Mouse (Mus musculus) right cerebral cortex, postnatal 14 days (tissue): ENCODE measurements around the gene Itprip.

Source experiments
- DNase-seq: peaks from one replicate; pipeline ENCODE4 v3.0.0; 2022

Itprip gene

GRCm38 (mm10) chr19:47919126-47919965, at the start of gene Itprip, which contains the start of gene Cfap43:
Gene Itprip (minus strand): TSS chr19:47919299.
Gene Cfap43 (minus strand): TSS chr19:47919287.
- DNase-seq: peak; percentile 43

- no peak for DNase-seq
These were observed 39.1 kb upstream of the Itprip start for GRCm38 (mm10) chr19:47958181-47958580.

- no peak for DNase-seq
These were observed 34.1 kb upstream of the Itprip start for GRCm38 (mm10) chr19:47953169-47953568.

- DNase-seq: no peak
These were observed 31.8 kb upstream of the Itprip start for GRCm38 (mm10) chr19:47950946-47951345.

DNA sequence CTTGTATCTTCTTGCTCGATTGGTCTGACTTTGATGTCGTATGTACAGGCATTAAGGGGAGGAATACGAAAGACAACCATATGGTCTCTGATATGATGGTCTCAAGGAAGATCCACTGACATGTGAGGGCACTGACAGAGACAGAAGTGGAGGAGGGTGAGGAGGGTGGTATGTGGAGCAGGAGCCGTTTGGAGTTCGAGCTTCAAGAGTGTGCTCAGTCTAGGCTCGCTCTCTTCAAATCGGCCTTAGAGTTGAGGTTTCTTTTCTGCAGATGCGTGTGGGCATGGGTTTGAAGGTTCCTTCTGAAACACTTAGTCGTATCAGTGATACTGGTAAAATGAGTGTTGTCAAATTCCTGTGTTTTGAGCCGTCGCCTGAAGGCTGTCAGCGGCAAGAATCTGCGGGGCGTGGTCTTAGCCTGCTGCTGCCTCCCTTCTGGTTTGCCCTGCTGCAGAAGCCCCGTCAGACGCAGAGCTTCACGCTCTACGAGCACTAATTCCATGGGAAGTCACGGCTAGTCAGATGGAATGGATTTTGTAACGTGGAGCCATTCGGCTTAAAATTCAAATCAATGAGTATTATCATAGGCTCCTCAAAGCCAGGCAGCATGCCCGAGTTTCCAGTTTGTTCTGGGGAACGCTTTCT, 27.8 kb upstream of the Itprip start:
- DNase-seq: no peak

GRCm38 (mm10) chr19:47939361-47939760, 20.3 kb upstream of the Itprip start:
- no peak for DNase-seq

DNA sequence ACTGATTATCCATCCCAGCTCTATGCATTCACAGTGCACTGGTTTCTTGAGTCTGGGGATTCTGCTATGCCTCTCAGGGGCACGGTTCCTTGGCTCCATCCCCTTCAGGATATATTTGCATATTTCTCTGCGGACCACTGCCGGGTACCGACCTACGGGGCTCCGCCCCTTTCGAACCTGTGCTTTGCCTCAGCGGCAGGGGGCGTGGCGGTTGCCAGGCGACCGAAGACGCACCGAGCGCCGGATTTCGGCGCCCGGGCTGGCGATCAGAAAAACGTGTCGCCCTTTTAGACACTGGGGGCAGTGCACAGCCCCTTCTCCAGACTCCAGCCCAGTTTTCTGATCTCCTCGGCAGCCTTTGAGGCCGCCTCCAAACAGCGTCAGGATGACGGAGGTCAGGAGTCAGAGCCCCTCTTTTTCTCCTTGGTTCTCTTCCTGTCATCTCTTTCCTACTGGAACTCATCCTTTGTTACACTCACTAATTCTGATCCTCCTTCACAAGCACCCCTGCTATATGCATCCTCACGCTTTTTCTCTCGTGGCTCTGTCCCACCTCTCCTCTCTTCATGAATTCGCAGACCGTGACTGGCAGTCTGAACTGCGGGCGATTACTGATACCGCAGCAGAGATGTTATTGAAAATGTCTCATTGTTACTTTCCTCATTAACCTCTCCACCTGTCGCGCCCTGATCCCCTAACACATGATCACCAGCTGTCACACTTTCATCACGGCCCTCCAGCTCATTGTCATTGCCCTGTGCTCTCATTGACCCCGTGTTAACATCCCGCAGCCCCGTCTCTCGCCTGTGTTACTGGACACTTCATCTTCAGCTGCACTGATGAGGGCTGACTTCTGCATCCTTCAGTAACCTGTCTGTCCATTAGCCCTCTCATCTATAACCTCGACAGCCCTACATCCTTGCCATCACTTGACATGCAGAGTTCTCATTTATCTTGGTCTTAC, 18.6 kb upstream of the Itprip start, which contains the start of gene Cfap58:
Cfap58 (plus strand) TSS at position 233 of the 964 bp plus-strand sequence.
- peak; percentile 55 for DNase-seq

DNA sequence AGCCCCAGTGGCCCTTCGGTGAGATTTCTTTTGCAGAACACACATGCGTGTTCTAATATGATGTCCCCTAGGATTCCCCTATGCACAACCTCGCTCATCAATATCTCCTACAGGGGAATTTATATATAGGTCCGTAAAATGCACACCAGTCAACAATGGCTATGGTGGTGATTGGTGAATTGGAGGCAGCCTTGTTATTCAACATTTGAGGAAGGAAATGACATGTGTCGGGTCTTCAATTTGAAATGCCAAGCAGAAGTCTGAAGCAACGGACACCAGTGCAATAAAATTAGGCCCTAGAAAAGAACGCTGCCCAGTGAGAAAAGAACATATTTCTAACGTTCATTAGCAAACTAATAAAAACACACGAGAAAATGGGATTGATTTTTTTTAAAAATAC, 17.8 kb upstream of the Itprip start:
- no peak for DNase-seq

DNA sequence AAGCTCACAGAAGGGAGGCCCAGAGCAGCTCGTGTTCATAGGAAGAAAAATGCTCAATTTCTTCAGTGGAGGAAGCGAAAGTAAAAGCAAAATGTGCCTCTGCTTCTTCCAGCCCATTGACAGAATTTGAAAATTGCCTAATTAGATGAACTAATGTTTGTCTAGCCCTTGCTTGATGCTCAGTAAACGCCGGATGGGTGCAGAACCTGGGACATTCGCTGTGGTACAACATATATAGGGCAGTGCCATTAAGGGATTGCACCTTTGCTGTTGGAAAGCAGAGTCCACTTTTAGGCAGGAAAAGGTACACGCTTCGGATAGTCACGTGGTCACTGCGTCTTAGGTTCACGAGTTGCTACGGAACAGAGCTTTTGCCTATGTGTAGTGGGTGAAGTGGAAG, 17.4 kb upstream of the Itprip start:
- no peak for DNase-seq

- no peak for DNase-seq
These were observed 16.4 kb upstream of the Itprip start for GRCm38 (mm10) chr19:47935530-47935929.

GRCm38 (mm10) chr19:47934636-47935238, 15.6 kb upstream of the Itprip start:
- DNase-seq: no peak

DNA sequence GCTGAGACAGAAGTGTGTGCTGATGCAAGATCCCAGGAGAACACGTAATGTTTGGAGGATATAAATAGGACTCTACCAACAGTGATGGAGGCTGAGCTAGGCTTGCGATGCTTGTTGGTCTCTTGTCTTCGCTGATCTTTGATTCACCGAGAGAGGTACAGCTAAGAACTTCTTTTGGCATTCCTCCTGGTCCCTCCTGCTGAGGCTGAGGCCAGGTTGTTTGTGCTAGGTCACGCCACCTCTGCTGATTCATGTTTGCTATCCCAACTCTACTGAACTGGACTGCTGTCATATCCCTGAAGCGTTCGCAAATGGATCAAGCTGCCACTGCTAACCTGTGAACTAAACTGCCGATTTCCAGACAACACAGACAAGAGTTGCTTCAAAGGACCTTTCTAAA, 15.0 kb upstream of the Itprip start:
- DNase-seq: no peak

- DNase-seq: no peak
These were observed 13.0 kb upstream of the Itprip start for GRCm38 (mm10) chr19:47931982-47932638.

- no peak for DNase-seq
These were observed 9.9 kb upstream of the Itprip start for GRCm38 (mm10) chr19:47929043-47929442.

DNA sequence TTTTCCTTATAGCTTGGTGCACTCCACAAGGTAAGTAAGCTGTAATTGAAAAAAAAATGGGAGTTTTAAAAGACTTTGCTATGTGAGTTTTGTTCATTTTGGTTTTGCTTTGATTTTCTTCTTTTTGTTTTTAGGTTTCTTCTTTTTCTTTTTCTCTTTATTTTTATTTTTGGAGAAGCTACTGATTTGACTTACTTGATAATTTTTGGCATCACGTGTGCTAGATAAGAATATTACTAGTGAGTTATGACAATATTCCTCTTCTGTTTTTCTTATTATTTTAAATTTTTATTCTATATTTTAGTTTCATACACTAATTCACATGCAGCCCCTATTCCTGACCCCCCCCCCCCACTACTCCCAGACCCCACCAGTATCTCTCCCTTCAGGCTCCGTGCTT, 7.9 kb upstream of the Itprip start:
- DNase-seq: no peak

DNA sequence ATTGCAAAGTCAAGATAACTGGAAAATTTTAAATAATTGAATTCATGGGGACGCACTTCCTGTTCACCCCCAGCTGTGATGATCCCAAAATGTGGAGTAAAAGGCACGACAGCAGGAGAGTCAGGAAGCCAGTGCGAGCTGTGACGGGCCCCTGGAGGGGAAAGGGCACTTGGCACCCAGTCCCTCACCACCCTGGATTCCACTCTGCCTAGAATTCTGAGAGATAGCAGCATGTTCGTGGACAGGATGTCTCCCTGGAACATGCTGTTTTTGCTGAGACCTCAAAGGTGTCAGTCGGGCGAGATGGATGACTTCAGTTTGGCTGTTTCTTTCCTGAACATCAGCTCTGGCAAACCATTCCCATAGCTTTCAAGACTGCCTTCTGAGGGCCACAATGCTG, 6.7 kb upstream of the Itprip start:
- DNase-seq: no peak

DNA sequence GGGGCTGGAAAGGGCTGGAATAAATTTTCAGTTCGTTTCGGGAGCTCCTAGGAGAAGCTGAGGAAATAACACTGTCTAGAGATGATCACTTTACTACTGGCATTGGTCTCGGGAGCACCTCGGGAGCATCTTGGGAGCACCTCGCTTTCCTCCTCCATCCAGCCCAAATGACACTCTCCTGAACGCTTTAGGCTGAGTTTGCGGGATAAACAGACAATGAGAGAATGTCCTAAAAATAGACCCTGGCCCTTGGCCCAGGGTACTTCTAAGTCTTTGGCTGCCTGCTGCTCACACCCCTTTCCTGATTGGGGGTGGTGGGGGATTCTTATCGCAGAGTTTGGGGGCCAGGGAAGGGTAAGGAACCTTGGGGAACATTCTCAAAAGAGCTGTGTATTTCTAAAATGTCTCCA, 872 bp upstream of the Itprip start:
- no peak for DNase-seq

DNA sequence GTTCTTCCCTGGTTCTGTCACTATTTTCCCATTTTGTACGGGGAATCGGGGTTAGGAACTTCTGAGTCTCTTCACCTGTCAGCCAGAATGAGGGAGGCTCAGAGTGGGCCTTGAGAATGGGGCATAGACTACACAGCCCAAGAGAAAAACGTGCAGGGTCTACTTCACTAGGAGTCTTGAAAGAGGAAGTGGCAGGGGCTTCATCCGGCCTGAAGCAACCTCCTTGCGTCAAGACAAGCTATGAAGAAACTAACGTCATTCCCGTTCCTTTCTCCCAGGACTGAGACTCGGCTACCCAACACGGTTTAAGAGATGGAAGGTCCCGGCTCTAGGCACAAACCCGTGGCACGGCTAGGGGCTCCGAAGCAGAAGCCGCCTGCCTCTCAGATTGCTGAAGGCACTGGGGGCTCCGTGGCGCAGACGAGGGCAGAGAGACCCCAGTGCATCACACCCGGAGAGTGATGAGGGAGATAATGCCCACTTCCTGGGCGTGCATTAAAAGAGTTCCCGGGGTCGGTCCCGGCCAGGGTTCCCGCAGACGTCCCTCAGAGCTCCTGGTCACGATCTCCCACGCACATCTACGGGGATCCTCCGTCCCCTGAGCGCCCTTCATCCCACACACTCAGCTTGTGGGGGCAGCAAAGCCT, 521 bp downstream of the Itprip start:
- no peak for DNase-seq

DNA sequence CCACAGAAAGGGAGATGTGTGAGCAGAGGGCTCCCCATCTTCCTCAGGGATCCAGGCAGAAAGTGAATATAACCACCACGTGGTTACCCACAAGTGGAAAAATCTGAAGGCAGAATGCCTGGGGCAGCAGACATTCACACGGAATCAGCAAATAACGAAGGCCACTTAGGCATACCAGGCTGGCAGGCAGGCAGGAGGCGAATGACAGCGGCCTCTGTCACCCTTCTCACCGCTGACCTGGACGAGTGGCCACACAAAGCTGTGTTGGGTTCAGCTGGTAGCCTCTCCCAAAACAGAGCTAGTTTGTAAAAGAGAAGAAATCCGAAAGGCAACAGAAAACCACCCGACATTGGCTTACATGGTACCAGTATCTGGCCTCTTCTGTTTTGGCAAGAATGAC, 1.1 kb downstream of the Itprip start:
- no peak for DNase-seq

- DNase-seq: no peak
These were observed 1.7 kb downstream of the Itprip start for GRCm38 (mm10) chr19:47917396-47917795.

- no peak for DNase-seq
These were observed 3.8 kb downstream of the Itprip start for GRCm38 (mm10) chr19:47915251-47915650.

GRCm38 (mm10) chr19:47914191-47914590, 4.9 kb downstream of the Itprip start:
- DNase-seq: no peak
